Mouse (Mus musculus): ENCODE measurements around the gene Lilrb4a.

GRCm38 (mm10) chr10:51526633-51527032, 35.9 kb downstream of the Lilrb4a start:
- TF ChIP-seq CTCF (IDR thresholded peaks at IDR 0.05; ENCODE audit: extremely low read depth, insufficient read depth, low read length) (no peak), POLR2A (IDR thresholded peaks at IDR 0.05; ENCODE audit: extremely low read depth, insufficient read depth, low read length) (no peak)
